Mouse (Mus musculus): Measurements from ENCODE around the gene Dsn1.

DNA sequence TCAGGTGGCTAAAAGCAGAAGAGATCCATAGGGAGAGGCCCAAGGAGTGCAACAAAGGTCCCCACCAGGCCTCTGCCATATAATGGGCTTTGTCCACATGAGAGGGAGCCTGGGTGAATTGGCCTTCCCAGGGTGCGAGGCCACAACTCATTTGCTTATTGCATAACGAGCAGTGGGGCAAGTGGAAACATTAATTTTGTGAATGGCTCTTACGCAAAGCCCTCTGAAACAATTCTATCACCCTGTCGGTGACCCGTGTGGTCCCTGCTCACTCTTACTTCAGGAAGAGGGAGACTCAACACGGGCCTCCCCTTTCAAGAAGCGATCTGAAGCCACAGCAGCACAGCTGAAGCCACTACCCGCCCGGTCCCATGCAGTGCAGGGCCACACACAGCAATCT, 30.3 kb upstream of the Dsn1 start:
- TF ChIP-seq CTCF (IDR thresholded peaks at IDR 0.05; ENCODE audit: low read depth) (no peak), EP300 (IDR thresholded peaks at IDR 0.05; ENCODE audit: low read depth) (no peak)
